30 mouse cellular contexts compared by ENCODE assay signal in the genomic region with DNA sequence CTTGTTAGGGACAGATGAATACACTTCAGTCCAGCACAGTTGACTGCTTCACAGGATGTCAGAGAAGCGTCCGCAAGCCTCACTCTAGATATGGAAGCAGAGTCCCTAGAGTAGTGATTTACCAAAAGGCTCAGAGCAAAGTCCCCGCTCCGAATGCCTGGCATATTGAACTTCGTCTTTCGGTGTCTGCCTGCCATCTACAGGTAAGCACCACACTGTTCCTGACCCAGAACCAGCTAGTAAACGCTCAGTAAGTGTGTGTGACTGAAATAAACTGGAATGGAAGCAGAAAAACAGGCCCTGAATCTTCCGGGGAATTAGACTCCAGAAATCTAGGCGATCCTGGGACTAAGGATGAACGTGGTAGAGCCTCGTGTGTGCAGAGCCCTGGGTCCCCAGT. TPM values are rescaled to one million over a fixed set of nuclear protein-coding genes. Genes with fewer than 3 reads are reported as not detected.
DNase-seq lines count a peak whose midpoint lies in the region; ATAC-seq and TF ChIP-seq lines count a peak whose summit lies in the region.
"Had no signal": no experiment of that assay in that cellular context is flagged by ENCODE, and none has a peak within 500 bp of the region (broad histone marks: within the 10 kb centered on the region; RNA-seq: fewer than 3 reads in every experiment).

No protein-coding gene starts in this region.

- H3K79me2 ChIP-seq in CH12.LX (replicated peaks; ENCODE audit: control insufficient read depth, extremely low read depth, insufficient read depth, poor library complexity, severe bottlenecking), result no peaks in the 10 kb centered on the region

- WGBS in hindbrain, embryonic 10.5 days, result 68% methylated on average over 11 of the region's 11 CpGs
- WGBS in hindbrain, embryonic 12.5 days, result 67% methylated on average over 11 of the region's 11 CpGs

- in situ Hi-C loops in CH12.LX (cut with MboI; ENCODE audit: low pct_ligation_motif_present, low pct_unique_long_range_greater_than_20kb, low sequenced_read_pairs), result loop anchor here (25.0 kb wide), 1 partner anchor 440 kb away; no protein-coding TSS in a partner anchor

- no peak for TF ChIP-seq EP300 in CH12.LX (IDR thresholded peaks at IDR 0.05; ENCODE audit: low read length)

- dilution Hi-C loops in CH12.LX (cut with MboI; ENCODE audit: extremely low pct_ligation_motif_present, extremely low pct_unique_long_range_greater_than_20kb, low sequenced_read_pairs), result no loop called here

- peaks cover 88% of the 10 kb centered on the region for H3K27me3 ChIP-seq in hindbrain, embryonic 10.5 days (ENCODE audit: insufficient read depth, poor library complexity, severe bottlenecking)
- H3K27me3 ChIP-seq in hindbrain, embryonic 12.5 days, result peaks cover 24% of the 10 kb centered on the region; the same call in 1 of the 2 replicates
- peaks cover 2% of the 10 kb centered on the region for H3K27me3 ChIP-seq in CH12.LX (replicated peaks)

- H3K27ac ChIP-seq in hindbrain, embryonic 10.5 days, result peak overlapping the region; percentile 50; the same call in 1 of the 2 replicates
- H3K27ac ChIP-seq in hindbrain, embryonic 12.5 days, result no peak overlapping the region
- no peak overlapping the region for H3K27ac ChIP-seq in left cerebral cortex, adult 2 months
- no peak overlapping the region for H3K27ac ChIP-seq in CH12.LX (ENCODE audit: insufficient read depth, low read depth)
- H3K27ac ChIP-seq: heart, embryonic 10.5 days; heart, embryonic 15.5 days; hindbrain, embryonic 15.5 days; intestine, embryonic 15.5 days; limb, embryonic 13.5 days had no signal

- no peaks in the 10 kb centered on the region for H3K9me3 ChIP-seq in hindbrain, embryonic 10.5 days
- no peaks in the 10 kb centered on the region for H3K9me3 ChIP-seq in hindbrain, embryonic 12.5 days (replicated peaks)
- H3K9me3 ChIP-seq in CH12.LX (replicated peaks; ENCODE audit: low read length), result peaks cover 6% of the 10 kb centered on the region
- H3K9me3 ChIP-seq: G1E; heart, embryonic 10.5 days; heart, embryonic 15.5 days; hindbrain, embryonic 15.5 days; intestine, embryonic 15.5 days; limb, embryonic 13.5 days had no signal

- H3K4me2 ChIP-seq in hindbrain, embryonic 12.5 days (replicated peaks), result no peak overlapping the region
- H3K4me2 ChIP-seq in CH12.LX (ENCODE audit: insufficient read depth, low read depth, poor library complexity, severe bottlenecking), result no peak overlapping the region
- H3K4me2 ChIP-seq: heart, embryonic 15.5 days; hindbrain, embryonic 15.5 days; intestine, embryonic 15.5 days; limb, embryonic 13.5 days; liver, embryonic 11.5 days had no signal

- TF ChIP-seq RAD21 in CH12.LX (IDR thresholded peaks at IDR 0.05; ENCODE audit: low read depth, low read length), result peak; percentile 15

- H3K4me1 ChIP-seq in hindbrain, embryonic 10.5 days (replicated peaks), result peaks cover 46% of the 10 kb centered on the region
- H3K4me1 ChIP-seq in hindbrain, embryonic 12.5 days, result peaks cover 30% of the 10 kb centered on the region
- no peaks in the 10 kb centered on the region for H3K4me1 ChIP-seq in CH12.LX (ENCODE audit: control insufficient read depth in 1 of 2, insufficient read depth in 2 of 2)
- H3K4me1 ChIP-seq: heart, embryonic 15.5 days; intestine, embryonic 15.5 days; limb, embryonic 13.5 days; megakaryocyte, embryonic 14.5 days had no signal

- intact Hi-C loops in left cerebral cortex, adult 2 months (cut with DNase I), result no loop called here

- no peaks in the 10 kb centered on the region for H3K36me3 ChIP-seq in hindbrain, embryonic 10.5 days
- H3K36me3 ChIP-seq in hindbrain, embryonic 12.5 days, result no peaks in the 10 kb centered on the region
- no peaks in the 10 kb centered on the region for H3K36me3 ChIP-seq in CH12.LX (replicated peaks in 1 of 2; ENCODE audit: control insufficient read depth in 1 of 2, insufficient read depth in 1 of 2, low read length in 1 of 2)
- H3K36me3 ChIP-seq: G1E; heart, embryonic 10.5 days; heart, embryonic 15.5 days; hindbrain, embryonic 15.5 days; intestine, embryonic 15.5 days; limb, embryonic 13.5 days had no signal

- no peak overlapping the region for H3K9ac ChIP-seq in hindbrain, embryonic 12.5 days
- H3K9ac ChIP-seq in CH12.LX (ENCODE audit: insufficient read depth, low read depth), result no peak overlapping the region
- H3K9ac ChIP-seq: heart, embryonic 15.5 days; hindbrain, embryonic 15.5 days; intestine, embryonic 15.5 days; limb, embryonic 13.5 days had no signal

- TF ChIP-seq CTCF in left cerebral cortex, adult 2 months (IDR thresholded peaks at IDR 0.05), result peak; percentile 22
- peak in 1 of 2 experiments; percentile 30; a peak in 2 of 4 replicates for TF ChIP-seq CTCF in CH12.LX (conservative IDR thresholded peaks at IDR 0.05 in 1 of 2, IDR thresholded peaks at IDR 0.05 in 1 of 2; ENCODE audit: low read depth in 2 of 2, low read length in 2 of 2)

- peak; percentile 20 for DNase-seq in embryo, embryonic 10 days (ENCODE audit: low spot score)
- no peak for DNase-seq in embryo, embryonic 10.5 days (ENCODE audit: low spot score)
- no peak for DNase-seq in hindbrain, embryonic 10.5 days (ENCODE audit: low spot score)
- no peak for DNase-seq in left cerebral cortex, adult 2 months (ENCODE audit: extremely low spot score in 1 of 2, low spot score in 2 of 2)
- DNase-seq in left cerebral cortex, adult 8-10 months (ENCODE audit: low spot score in 2 of 2), result no peak
- no peak for DNase-seq in CH12.LX (ENCODE audit: extremely low read depth)
- no peak for DNase-seq in natural killer cell, adult 2 months (ENCODE audit: low spot score in 2 of 2)
- DNase-seq: adrenal gland, adult 8-10 months; cerebellum, adult 11 months; cerebellum, adult 9-10 months; cerebellum, postnatal 36 days; gastrocnemius, postnatal 25 days; heart, adult 11 months; kidney, adult 2 months; kidney, postnatal 10 days; layer of hippocampus, adult 9-11 months; lung, adult 18-20 months; lung, postnatal 4 days had no signal

- TF ChIP-seq POLR2A in CH12.LX (IDR thresholded peaks at IDR 0.05; ENCODE audit: low read depth, low read length), result no peak

- H3K4me3 ChIP-seq in hindbrain, embryonic 10.5 days, result no peak overlapping the region
- H3K4me3 ChIP-seq in hindbrain, embryonic 12.5 days, result no peak overlapping the region
- H3K4me3 ChIP-seq in left cerebral cortex, adult 2 months, result no peak overlapping the region
- no peak overlapping the region for H3K4me3 ChIP-seq in CH12.LX (replicated peaks in 1 of 3; ENCODE audit: low read depth in 2 of 3, low read length in 2 of 3, poor library complexity in 1 of 3)
- H3K4me3 ChIP-seq: erythroblast, embryonic 14.5 days; heart, embryonic 10.5 days; heart, embryonic 15.5 days; hindbrain, embryonic 15.5 days; intestine, embryonic 15.5 days; limb, embryonic 13.5 days; megakaryocyte, embryonic 14.5 days had no signal

- no peak for ATAC-seq in hindbrain, embryonic 12.5 days (ENCODE audit: low FRiP score)
- ATAC-seq: intestine, embryonic 15.5 days; lung, postnatal 0 days had no signal

TF ChIP-seq in CH12.LX, 34 proteins besides CTCF, POLR2A, EP300 and RAD21:
- TF ChIP-seq ZKSCAN1 (IDR thresholded peaks at IDR 0.05; ENCODE audit: borderline replicate concordance, low read depth, low read length), result no peak
- TF ChIP-seq IRF4 (IDR thresholded peaks at IDR 0.05; ENCODE audit: low read depth, low read length), result no peak
- TF ChIP-seq NRF1 (IDR thresholded peaks at IDR 0.05; ENCODE audit: low read depth, low read length), result no peak
- no peak for TF ChIP-seq MYC (IDR thresholded peaks at IDR 0.05; ENCODE audit: low read depth, low read length)
- TF ChIP-seq JUN (IDR thresholded peaks at IDR 0.05; ENCODE audit: insufficient read depth, low read depth, low read length), result no peak
- no peak for TF ChIP-seq ZC3H11A (IDR thresholded peaks at IDR 0.05; ENCODE audit: low read depth, low read length)
- TF ChIP-seq PAX5 (IDR thresholded peaks at IDR 0.05; ENCODE audit: low read length), result no peak
- no peak for TF ChIP-seq HCFC1 (IDR thresholded peaks at IDR 0.05; ENCODE audit: low read depth, low read length)
- TF ChIP-seq MAX (IDR thresholded peaks at IDR 0.05; ENCODE audit: low read length), result no peak

RNA-seq across cellular contexts. Expression of a gene that starts 8.4 kb away (rescaled TPM):
- polyA plus RNA-seq in hindbrain, embryonic 10.5 days (2016; fragmentation: Nextera tagmentation; extraction: Ambion mirVana), result 13.9 and 18.0 TPM in 2 replicates
- polyA plus RNA-seq in hindbrain, embryonic 12.5 days (2016; fragmentation: Nextera tagmentation; extraction: Ambion mirVana), result 28.9 and 31.9 TPM in 2 replicates
- 10 to 100 TPM; 59.0 to 60.6 TPM for total RNA-seq in left cerebral cortex, adult 2 months (2021)
- 10 to 100 TPM; 43.6 to 51.7 (median 48.7) TPM for total RNA-seq in left cerebral cortex, adult 8-10 months (2022)
- total RNA-seq in CH12.LX (2012; rRNA removed), result 0.21 and 0.30 TPM in 2 replicates
- 0.05 TPM in 1 of 2 replicates, not detected in the other for total RNA-seq in CH12.LX (2014; rRNA removed)
- polyA plus RNA-seq in CH12.LX (2012; ENCODE audit: insufficient read length, low read depth), result 0.16 TPM in 1 of 2 replicates, not detected in the other
- polyA plus RNA-seq: C2C12 had no signal

RNA-seq across cellular contexts. Expression of a gene that starts 49.9 kb away (rescaled TPM):
- 27.9 and 37.9 TPM in 2 replicates for polyA plus RNA-seq in hindbrain, embryonic 10.5 days (2016; fragmentation: Nextera tagmentation; extraction: Ambion mirVana)
- polyA plus RNA-seq in hindbrain, embryonic 12.5 days (2016; fragmentation: Nextera tagmentation; extraction: Ambion mirVana), result 22.4 and 23.2 TPM in 2 replicates
- 1 to 10 TPM; 3.0 to 3.3 TPM for total RNA-seq in left cerebral cortex, adult 2 months (2021)
- total RNA-seq in left cerebral cortex, adult 8-10 months (2022), result 1 to 10 TPM; 3.2 to 5.5 (median 3.8) TPM
- total RNA-seq in CH12.LX (2012; rRNA removed) (20.4 TPM in 2 replicates), CH12.LX (2014; rRNA removed) (36.8 and 37.9 TPM in 2 replicates)
- polyA plus RNA-seq in CH12.LX (2012; ENCODE audit: insufficient read length, low read depth), result 27.8 and 30.1 TPM in 2 replicates

Comparison
In these comparisons a context has a peak if more than half of its experiments do, and no peak if none do; other contexts are left out.
1. RNA of a gene that starts 8.4 kb away (total RNA-seq): 59.0 to 60.6 TPM in left cerebral cortex, adult 2 months and 43.6 to 51.7 TPM in left cerebral cortex, adult 8-10 months; 0.05 to 0.30 TPM in CH12.LX; every median in the first group is over 10 times any median in the second.